ENCODE assay signal across 9 mouse cellular contexts in genomic region chr13:23306707-23307068, GRCm38 (mm10). TPM values are rescaled to one million over a fixed set of nuclear protein-coding genes. Genes with fewer than 3 reads are reported as not detected.
DNase-seq lines count a peak whose midpoint lies in the region; ATAC-seq and TF ChIP-seq lines count a peak whose summit lies in the region.
"Had no signal": no experiment of that assay in that cellular context is flagged by ENCODE, and none has a peak within 500 bp of the region (broad histone marks: within the 10 kb centered on the region; RNA-seq: fewer than 3 reads in every experiment).

No protein-coding gene starts in this region.

- no peak overlapping the region for H3K9ac ChIP-seq in limb, embryonic 15.5 days
- no peak overlapping the region for H3K9ac ChIP-seq in stomach, embryonic 16.5 days (ENCODE audit: low read length)

- H3K9me3 ChIP-seq in erythroblast, embryonic 14.5 days (ENCODE audit: control insufficient read depth, low read length): no peaks in the 10 kb centered on the region
- H3K9me3 ChIP-seq in limb, embryonic 15.5 days: no peaks in the 10 kb centered on the region
- H3K9me3 ChIP-seq in stomach, embryonic 16.5 days (replicated peaks; ENCODE audit: control insufficient read depth, low read length): no peaks in the 10 kb centered on the region

- H3K36me3 ChIP-seq in erythroblast, embryonic 14.5 days (ENCODE audit: control insufficient read depth): no peaks in the 10 kb centered on the region
- H3K36me3 ChIP-seq in testis, adult 2 months (ENCODE audit: control insufficient read depth, insufficient read depth, low read length): no peaks in the 10 kb centered on the region
- no peaks in the 10 kb centered on the region for H3K36me3 ChIP-seq in limb, embryonic 15.5 days
- H3K36me3 ChIP-seq in stomach, embryonic 16.5 days (ENCODE audit: control insufficient read depth, insufficient read depth, low read length): no peaks in the 10 kb centered on the region

- H3K4me3 ChIP-seq in erythroblast, embryonic 14.5 days (replicated peaks): peak overlapping the region; percentile 48
- peak overlapping the region; percentile 93 for H3K4me3 ChIP-seq in testis, adult 2 months (ENCODE audit: control insufficient read depth, low read depth, low read length)
- H3K4me3 ChIP-seq in limb, embryonic 15.5 days: peak overlapping the region; percentile 23
- H3K4me3 ChIP-seq in stomach, embryonic 16.5 days (replicated peaks; ENCODE audit: low read length): peak overlapping the region; percentile 31

- no peak for ATAC-seq in erythroblast, adult 5-6 weeks (replicated peaks; ENCODE audit: low FRiP score, poor library complexity, severe bottlenecking)
- no peak for ATAC-seq in limb, embryonic 15.5 days (ENCODE audit: insufficient number of reproducible peaks, low FRiP score, low TSS enrichment, low read depth)
- ATAC-seq in stomach, embryonic 16.5 days (ENCODE audit: insufficient read depth, low FRiP score): no peak

- peak overlapping the region; percentile 25 for H3K4me2 ChIP-seq in limb, embryonic 15.5 days
- peak overlapping the region; percentile 44 for H3K4me2 ChIP-seq in stomach, embryonic 16.5 days (ENCODE audit: low read depth, low read length)

- WGBS in limb, embryonic 15.5 days: 23% methylated on average over 10 of the region's 10 CpGs
- 18% methylated on average over 10 of the region's 10 CpGs for WGBS in stomach, embryonic 16.5 days

- TF ChIP-seq POLR2A in testis, adult 2 months (IDR thresholded peaks at IDR 0.05; ENCODE audit: control insufficient read depth, low read depth, low read length): no peak

- no peak for DNase-seq in testis, postnatal 10 days (ENCODE audit: low spot score)
- DNase-seq in urinary bladder, postnatal 4 days (ENCODE audit: low spot score in 2 of 2): no peak
- no peak for DNase-seq in ovary, postnatal 36 days (ENCODE audit: low spot score)
- DNase-seq: kidney, adult 11 months had no signal

- no peak for TF ChIP-seq CTCF in testis, adult 2 months (IDR thresholded peaks at IDR 0.05; ENCODE audit: control insufficient read depth, insufficient read depth, insufficient replicate concordance, low read depth, low read length)

- H3K27me3 ChIP-seq in erythroblast, embryonic 14.5 days (ENCODE audit: control insufficient read depth): peaks cover 61% of the 10 kb centered on the region
- peaks cover 16% of the 10 kb centered on the region for H3K27me3 ChIP-seq in testis, adult 2 months (ENCODE audit: control insufficient read depth, insufficient read depth, low read length)
- peaks cover 50% of the 10 kb centered on the region for H3K27me3 ChIP-seq in limb, embryonic 15.5 days
- peaks cover 36% of the 10 kb centered on the region for H3K27me3 ChIP-seq in stomach, embryonic 16.5 days (ENCODE audit: control insufficient read depth, insufficient read depth, low read length)

- H3K27ac ChIP-seq in testis, adult 2 months (ENCODE audit: control insufficient read depth, insufficient read depth, low read depth, low read length): no peak overlapping the region
- no peak overlapping the region for H3K27ac ChIP-seq in limb, embryonic 15.5 days
- H3K27ac ChIP-seq in stomach, embryonic 16.5 days (ENCODE audit: low read length): no peak overlapping the region

- peaks cover 22% of the 10 kb centered on the region for H3K4me1 ChIP-seq in erythroblast, embryonic 14.5 days (ENCODE audit: control insufficient read depth)
- peaks cover 5% of the 10 kb centered on the region for H3K4me1 ChIP-seq in testis, adult 2 months (ENCODE audit: control insufficient read depth, insufficient read depth, low read length)
- H3K4me1 ChIP-seq in limb, embryonic 15.5 days: peaks cover 10% of the 10 kb centered on the region
- no peaks in the 10 kb centered on the region; the same call in 1 of the 2 replicates for H3K4me1 ChIP-seq in stomach, embryonic 16.5 days (ENCODE audit: control insufficient read depth, insufficient read depth, low read length)

RNA-seq across cellular contexts. Expression of gene Vmn1r223, which starts 59.8 kb away (rescaled TPM):
- not detected in 2 replicates for polyA plus RNA-seq in erythroblast, embryonic 14.5 days (2012)
- total RNA-seq in erythroblast, adult 5-6 weeks (2015; ENCODE audit: low replicate concordance): not detected in 2 replicates
- not detected in 2 replicates for total RNA-seq in erythroblast, adult 5-6 weeks (2017; ENCODE audit: low replicate concordance)
- polyA plus RNA-seq in testis, adult 2 months (2012; rRNA removed): not detected in 2 replicates
- polyA plus RNA-seq in limb, embryonic 15.5 days (2015; fragmentation: Nextera tagmentation; extraction: Ambion mirVana): not detected in 2 replicates
- not detected in 2 replicates for polyA plus RNA-seq in stomach, embryonic 16.5 days (2015; fragmentation: Nextera tagmentation; extraction: Ambion mirVana)

Comparison
In these comparisons a context has a peak if more than half of its experiments do, and no peak if none do; other contexts are left out.
1. H3K4me3 ChIP-seq: peak in every context shown above with its lines; median percentile 93 in testis, adult 2 months; 48 in erythroblast, embryonic 14.5 days; 31 in stomach, embryonic 16.5 days; 23 in limb, embryonic 15.5 days.